Mouse (Mus musculus): ENCODE results near the gene Exosc2.

DNA sequence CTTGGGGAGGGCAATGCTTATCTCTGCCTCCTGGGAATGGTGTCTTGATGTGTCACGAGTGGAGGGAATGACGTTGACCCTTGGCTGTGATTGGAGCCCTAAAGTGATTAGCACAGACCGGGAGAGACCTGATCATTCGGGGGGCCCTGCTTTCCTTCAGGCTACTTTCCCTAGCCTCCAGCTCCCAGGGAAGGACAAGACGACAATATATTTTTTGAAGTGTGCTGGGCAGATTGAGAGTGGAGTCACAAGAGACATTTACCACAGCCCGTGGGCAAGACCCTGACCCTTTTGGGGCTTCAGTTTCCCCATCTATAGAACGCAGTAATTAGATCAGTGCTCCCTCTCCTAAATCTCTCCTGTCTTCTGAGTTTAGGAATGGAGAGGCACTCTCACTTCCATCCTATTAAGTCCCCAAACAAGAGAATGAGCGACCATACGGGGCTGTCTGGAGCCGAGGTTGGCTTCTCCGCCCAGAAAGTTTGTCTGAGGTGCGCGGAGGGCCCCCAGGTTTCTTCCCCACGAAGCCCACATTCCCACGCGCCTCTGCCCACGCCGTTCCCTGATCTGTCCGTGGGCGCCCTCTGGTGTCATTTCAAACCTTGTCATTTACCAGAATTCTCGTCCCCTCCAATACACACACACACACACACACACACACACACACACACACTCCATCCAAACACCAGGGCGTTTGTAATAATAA is 15.5 kb upstream of the Exosc2 start:
- TF ChIP-seq POLR2A (IDR thresholded peaks at IDR 0.05; ENCODE audit: extremely low read depth, insufficient read depth, low read length) (no peak), CTCF (IDR thresholded peaks at IDR 0.05; ENCODE audit: low read depth, low read length) (peak; percentile 67)

Data from liver, adult 2 months (tissue).